Mouse (Mus musculus) kidney, postnatal 14 days (tissue): Measurements from ENCODE around the gene Gm42715.
"Not testable (repeated sequence)": the region's sequence is repeated elsewhere in the genome, so short reads cannot be mapped to it uniquely, and the experiment has no call there.

Experiments
- DNase-seq: peaks from one replicate; pipeline ENCODE4 v3.0.0; 2022; ENCODE audit warnings: mixed read lengths

Gm42715 gene

GRCm38 (mm10) chr7:127519284-127519683 lies at the start of gene Gm42715:
TSS of gene Gm42715 (plus strand) at chr7:127519584.
- DNase-seq: no peak

- peak; percentile 58 for DNase-seq
These were observed 49.2 kb upstream of the Gm42715 start for GRCm38 (mm10) chr7:127470011-127470715.

GRCm38 (mm10) chr7:127470743-127471645 lies 48.4 kb upstream of the Gm42715 start:
- peak; percentile 95 for DNase-seq

- no peak for DNase-seq
These were observed 47.8 kb upstream of the Gm42715 start for GRCm38 (mm10) chr7:127471646-127472010.

- no peak for DNase-seq
These were observed 47.3 kb upstream of the Gm42715 start for GRCm38 (mm10) chr7:127472060-127472459.

GRCm38 (mm10) chr7:127473705-127474104 lies 45.7 kb upstream of the Gm42715 start:
- no peak for DNase-seq

GRCm38 (mm10) chr7:127474378-127475070 lies 44.9 kb upstream of the Gm42715 start:
- no peak for DNase-seq

- no peak for DNase-seq
These were observed 44.1 kb upstream of the Gm42715 start for GRCm38 (mm10) chr7:127475186-127475740.

GRCm38 (mm10) chr7:127476336-127476735 lies 43.0 kb upstream of the Gm42715 start:
- DNase-seq: peak; percentile 32

- DNase-seq: no peak
These were observed 42.5 kb upstream of the Gm42715 start for GRCm38 (mm10) chr7:127476855-127477254.

GRCm38 (mm10) chr7:127477687-127478634 lies 41.4 kb upstream of the Gm42715 start:
- DNase-seq: peak; percentile 100

GRCm38 (mm10) chr7:127478635-127479317 lies 40.6 kb upstream of the Gm42715 start, which contains the start of gene Fbrs:
TSS of gene Fbrs (plus strand) at chr7:127479199.
- peak; percentile 98 for DNase-seq

GRCm38 (mm10) chr7:127479318-127480225 lies 39.8 kb upstream of the Gm42715 start:
- peak; percentile 22 for DNase-seq

GRCm38 (mm10) chr7:127480321-127480720 lies 39.1 kb upstream of the Gm42715 start:
- no peak for DNase-seq

- no peak for DNase-seq
These were observed 34.0 kb upstream of the Gm42715 start for GRCm38 (mm10) chr7:127485416-127485815.

GRCm38 (mm10) chr7:127488364-127488763 lies 31.0 kb upstream of the Gm42715 start:
- DNase-seq: not testable (repeated sequence)

- no peak for DNase-seq
These were observed 29.4 kb upstream of the Gm42715 start for GRCm38 (mm10) chr7:127489982-127490381.

- DNase-seq: no peak
These were observed 27.5 kb upstream of the Gm42715 start for GRCm38 (mm10) chr7:127491846-127492245.

- DNase-seq: no peak
These were observed 24.7 kb upstream of the Gm42715 start for GRCm38 (mm10) chr7:127494648-127495047.

- no peak for DNase-seq
These were observed 22.0 kb upstream of the Gm42715 start for GRCm38 (mm10) chr7:127497382-127497781.
